Mouse (Mus musculus) midbrain, embryonic 15.5 days (tissue): ENCODE measurements around the gene Rbfox2. TPM values are rescaled to one million over a fixed set of nuclear protein-coding genes. Genes with fewer than 3 reads are reported as not detected.

Experiments used
- ATAC-seq: fragments of 200-750 bp; cut with Nextera tagmentation; replicated peaks from 2 replicates; pipeline ENCODE4 v1.8.0; 2017; ENCODE audit warnings: moderate TSS enrichment
- H3K27ac ChIP-seq: fragments of 300-500 bp; sonication (generic); 2 replicates; pipeline ENCODE4 v1.5.1; 2015; ENCODE audit warnings: mild to moderate bottlenecking, inconsistent platforms
- H3K27me3 ChIP-seq: fragments of 300-500 bp; sonication (generic); replicated peaks from 2 replicates; pipeline ENCODE4 v1.6.1; 2015; ENCODE audit warnings: inconsistent platforms
- H3K36me3 ChIP-seq: fragments of 300-500 bp; sonication (generic); replicated peaks from 2 replicates; pipeline ENCODE4 v1.6.1; 2015; ENCODE audit warnings: inconsistent platforms
- H3K4me1 ChIP-seq: fragments of 300-500 bp; sonication (generic); 2 replicates; pipeline ENCODE4 v1.6.1; 2015; ENCODE audit warnings: inconsistent platforms
- H3K4me2 ChIP-seq: fragments of 300-500 bp; sonication (generic); 2 replicates; pipeline ENCODE4 v1.6.1; 2015; ENCODE audit warnings: inconsistent platforms, mild to moderate bottlenecking, moderate library complexity
- H3K4me3 ChIP-seq: fragments of 300-500 bp; sonication (generic); 2 replicates; pipeline ENCODE4 v1.5.1; 2015; ENCODE audit warnings: mild to moderate bottlenecking, inconsistent platforms
- H3K9ac ChIP-seq: fragments of 300-500 bp; sonication (generic); 2 replicates; pipeline ENCODE4 v1.6.1; 2015; ENCODE audit warnings: mild to moderate bottlenecking, inconsistent platforms
- H3K9me3 ChIP-seq: fragments of 300-500 bp; sonication (generic); 2 replicates; pipeline ENCODE4 v1.6.1; 2016; ENCODE audit warnings: inconsistent platforms
- WGBS: fragments of 180-500 bp; shearing (Covaris S2); methylation state at CpG from one replicate; pipeline ENCODE4 v1.1.7; 2015; ENCODE audit warnings: mixed read lengths; 5-methylcytosine and 5-hydroxymethylcytosine counted together
- polyA plus RNA-seq: library from polyadenylated mRNA; unstranded; fragments of >200 nt; fragmentation: Nextera tagmentation; extraction: Ambion mirVana; gene quantifications from 2 replicates; pipeline ENCODE4 v1.2.1, GENCODE M21; 2015

Rbfox2 gene
- polyA plus RNA-seq, 1 experiment from 2014 or later: 185 TPM

GRCm38 (mm10) chr15:77142787-77143186 is 164.0 kb downstream of the Rbfox2 start:
- 89% methylated on average over 5 of the region's 5 CpGs for WGBS
- no peak overlapping the region for H3K4me2 ChIP-seq
- H3K36me3 ChIP-seq: no peaks in the 10 kb centered on the region
- no peak overlapping the region for H3K4me3 ChIP-seq
- H3K9me3 ChIP-seq: no peaks in the 10 kb centered on the region
- no peak for ATAC-seq
- no peak overlapping the region for H3K9ac ChIP-seq
- peaks cover 77% of the 10 kb centered on the region for H3K4me1 ChIP-seq
- no peaks in the 10 kb centered on the region for H3K27me3 ChIP-seq
- no peak overlapping the region for H3K27ac ChIP-seq

- H3K27ac ChIP-seq: no peak overlapping the region
- no peak overlapping the region for H3K4me2 ChIP-seq
- no peak for ATAC-seq
- no peaks in the 10 kb centered on the region for H3K27me3 ChIP-seq
- 75% methylated on average over 6 of the region's 6 CpGs for WGBS
- H3K36me3 ChIP-seq: no peaks in the 10 kb centered on the region
- no peaks in the 10 kb centered on the region for H3K9me3 ChIP-seq
- no peak overlapping the region for H3K4me3 ChIP-seq
- H3K4me1 ChIP-seq: peaks cover 73% of the 10 kb centered on the region
- H3K9ac ChIP-seq: no peak overlapping the region
Observed at GRCm38 (mm10) chr15:77142352-77142751, 164.5 kb downstream of the Rbfox2 start.

GRCm38 (mm10) chr15:77141711-77142110 is 165.1 kb downstream of the Rbfox2 start:
- H3K4me2 ChIP-seq: no peak overlapping the region
- no peaks in the 10 kb centered on the region for H3K9me3 ChIP-seq
- ATAC-seq: no peak
- WGBS: 71% methylated on average over 4 of the region's 4 CpGs
- peaks cover 67% of the 10 kb centered on the region for H3K4me1 ChIP-seq
- H3K36me3 ChIP-seq: no peaks in the 10 kb centered on the region
- H3K4me3 ChIP-seq: no peak overlapping the region
- no peak overlapping the region for H3K27ac ChIP-seq
- H3K9ac ChIP-seq: no peak overlapping the region
- no peaks in the 10 kb centered on the region for H3K27me3 ChIP-seq

GRCm38 (mm10) chr15:77138282-77138681 is 168.5 kb downstream of the Rbfox2 start:
- H3K9me3 ChIP-seq: no peaks in the 10 kb centered on the region
- H3K4me1 ChIP-seq: peaks cover 38% of the 10 kb centered on the region
- no peaks in the 10 kb centered on the region for H3K27me3 ChIP-seq
- H3K9ac ChIP-seq: no peak overlapping the region
- no peak overlapping the region for H3K27ac ChIP-seq
- H3K4me2 ChIP-seq: no peak overlapping the region
- 69% methylated on average over 5 of the region's 5 CpGs for WGBS
- H3K36me3 ChIP-seq: 0 out of 2 replicates have a peak, but pooled peaks cover 5% of the 10 kb centered on the region
- no peak overlapping the region for H3K4me3 ChIP-seq
- no peak for ATAC-seq

- Histone ChIP-seq H3K36me3 (peaks cover 14% of the 10 kb centered on the region; the same call in 1 of the 2 replicates), H3K9me3 (no peaks in the 10 kb centered on the region), H3K4me3 (no peak overlapping the region), H3K9ac (no peak overlapping the region), H3K27ac (no peak overlapping the region), H3K4me2 (no peak overlapping the region), H3K27me3 (no peaks in the 10 kb centered on the region), H3K4me1 (peaks cover 9% of the 10 kb centered on the region)
- no peak for ATAC-seq
- WGBS: 97% methylated on average over 10 of the region's 10 CpGs
Observed at GRCm38 (mm10) chr15:77134483-77134882, 172.3 kb downstream of the Rbfox2 start.

GRCm38 (mm10) chr15:77129154-77129553 is 177.7 kb downstream of the Rbfox2 start:
- H3K27ac ChIP-seq: no peak overlapping the region
- no peaks in the 10 kb centered on the region for H3K9me3 ChIP-seq
- peaks cover 8% of the 10 kb centered on the region; the same call in 1 of the 2 replicates for H3K36me3 ChIP-seq
- no peak overlapping the region for H3K4me2 ChIP-seq
- no peak overlapping the region for H3K9ac ChIP-seq
- no peaks in the 10 kb centered on the region for H3K27me3 ChIP-seq
- no peak overlapping the region for H3K4me3 ChIP-seq
- H3K4me1 ChIP-seq: no peaks in the 10 kb centered on the region
- ATAC-seq: no peak
- WGBS: 86% methylated on average over 8 of the region's 8 CpGs

GRCm38 (mm10) chr15:77127737-77128136 is 179.1 kb downstream of the Rbfox2 start:
- H3K27me3 ChIP-seq: no peaks in the 10 kb centered on the region
- no peak for ATAC-seq
- 87% methylated on average over 2 of the region's 2 CpGs for WGBS
- no peaks in the 10 kb centered on the region for H3K9me3 ChIP-seq
- H3K9ac ChIP-seq: no peak overlapping the region
- H3K27ac ChIP-seq: no peak overlapping the region
- no peaks in the 10 kb centered on the region for H3K4me1 ChIP-seq
- H3K4me3 ChIP-seq: no peak overlapping the region
- peaks cover 8% of the 10 kb centered on the region; the same call in 1 of the 2 replicates for H3K36me3 ChIP-seq
- no peak overlapping the region for H3K4me2 ChIP-seq

GRCm38 (mm10) chr15:77126674-77127073 is 180.1 kb downstream of the Rbfox2 start:
- no peak overlapping the region for H3K27ac ChIP-seq
- 0 out of 2 replicates have a peak, but pooled peaks cover 8% of the 10 kb centered on the region for H3K36me3 ChIP-seq
- no peaks in the 10 kb centered on the region for H3K9me3 ChIP-seq
- no peak overlapping the region for H3K9ac ChIP-seq
- no peaks in the 10 kb centered on the region for H3K27me3 ChIP-seq
- H3K4me3 ChIP-seq: no peak overlapping the region
- H3K4me1 ChIP-seq: no peaks in the 10 kb centered on the region
- WGBS: 95% methylated on average over 3 of the region's 3 CpGs
- no peak overlapping the region for H3K4me2 ChIP-seq
- no peak for ATAC-seq

GRCm38 (mm10) chr15:77124372-77125117 is 182.3 kb downstream of the Rbfox2 start:
- H3K4me1 ChIP-seq: no peaks in the 10 kb centered on the region
- H3K9me3 ChIP-seq: no peaks in the 10 kb centered on the region
- no peak overlapping the region for H3K4me3 ChIP-seq
- no peaks in the 10 kb centered on the region for H3K36me3 ChIP-seq
- no peaks in the 10 kb centered on the region for H3K27me3 ChIP-seq
- no peak overlapping the region for H3K27ac ChIP-seq
- 92% methylated on average over 4 of the region's 4 CpGs for WGBS
- no peak overlapping the region for H3K4me2 ChIP-seq
- H3K9ac ChIP-seq: no peak overlapping the region
- ATAC-seq: no peak

- H3K27ac ChIP-seq: no peak overlapping the region
- no peak for ATAC-seq
- no peaks in the 10 kb centered on the region for H3K27me3 ChIP-seq
- no peak overlapping the region for H3K9ac ChIP-seq
- no peak overlapping the region for H3K4me3 ChIP-seq
- WGBS: 96% methylated on average over 2 of the region's 2 CpGs
- no peaks in the 10 kb centered on the region for H3K36me3 ChIP-seq
- H3K4me1 ChIP-seq: peaks cover 2% of the 10 kb centered on the region; the same call in 1 of the 2 replicates
- H3K4me2 ChIP-seq: no peak overlapping the region
- H3K9me3 ChIP-seq: no peaks in the 10 kb centered on the region
Observed at GRCm38 (mm10) chr15:77122824-77123223, 184.0 kb downstream of the Rbfox2 start.

GRCm38 (mm10) chr15:77122208-77122607 is 184.6 kb downstream of the Rbfox2 start:
- no peak for ATAC-seq
- H3K4me2 ChIP-seq: no peak overlapping the region
- H3K4me3 ChIP-seq: no peak overlapping the region
- no peak overlapping the region for H3K27ac ChIP-seq
- WGBS: 89% methylated on average over 6 of the region's 6 CpGs
- H3K36me3 ChIP-seq: no peaks in the 10 kb centered on the region
- no peak overlapping the region for H3K9ac ChIP-seq
- H3K27me3 ChIP-seq: no peaks in the 10 kb centered on the region
- no peaks in the 10 kb centered on the region for H3K9me3 ChIP-seq
- H3K4me1 ChIP-seq: peaks cover 7% of the 10 kb centered on the region

GRCm38 (mm10) chr15:77119666-77120065 is 187.1 kb downstream of the Rbfox2 start:
- Histone ChIP-seq H3K27ac (no peak overlapping the region), H3K4me3 (no peak overlapping the region), H3K4me2 (no peak overlapping the region), H3K27me3 (no peaks in the 10 kb centered on the region), H3K36me3 (peaks cover 11% of the 10 kb centered on the region; the same call in 1 of the 2 replicates), H3K4me1 (peaks cover 8% of the 10 kb centered on the region), H3K9ac (no peak overlapping the region), H3K9me3 (no peaks in the 10 kb centered on the region)
- ATAC-seq: no peak
- WGBS: 98% methylated on average over 7 of the region's 7 CpGs

GRCm38 (mm10) chr15:77117209-77117608 is 189.6 kb downstream of the Rbfox2 start:
- no peak for ATAC-seq
- Histone ChIP-seq H3K36me3 (peaks cover 14% of the 10 kb centered on the region; the same call in 1 of the 2 replicates), H3K4me1 (peaks cover 8% of the 10 kb centered on the region), H3K27ac (no peak overlapping the region), H3K27me3 (no peaks in the 10 kb centered on the region), H3K4me2 (no peak overlapping the region), H3K9ac (no peak overlapping the region), H3K4me3 (no peak overlapping the region), H3K9me3 (no peaks in the 10 kb centered on the region)
- 38% methylated on average over 3 of the region's 3 CpGs for WGBS
